Mouse (Mus musculus): ENCODE measurements around the gene Cebpg.

DNA sequence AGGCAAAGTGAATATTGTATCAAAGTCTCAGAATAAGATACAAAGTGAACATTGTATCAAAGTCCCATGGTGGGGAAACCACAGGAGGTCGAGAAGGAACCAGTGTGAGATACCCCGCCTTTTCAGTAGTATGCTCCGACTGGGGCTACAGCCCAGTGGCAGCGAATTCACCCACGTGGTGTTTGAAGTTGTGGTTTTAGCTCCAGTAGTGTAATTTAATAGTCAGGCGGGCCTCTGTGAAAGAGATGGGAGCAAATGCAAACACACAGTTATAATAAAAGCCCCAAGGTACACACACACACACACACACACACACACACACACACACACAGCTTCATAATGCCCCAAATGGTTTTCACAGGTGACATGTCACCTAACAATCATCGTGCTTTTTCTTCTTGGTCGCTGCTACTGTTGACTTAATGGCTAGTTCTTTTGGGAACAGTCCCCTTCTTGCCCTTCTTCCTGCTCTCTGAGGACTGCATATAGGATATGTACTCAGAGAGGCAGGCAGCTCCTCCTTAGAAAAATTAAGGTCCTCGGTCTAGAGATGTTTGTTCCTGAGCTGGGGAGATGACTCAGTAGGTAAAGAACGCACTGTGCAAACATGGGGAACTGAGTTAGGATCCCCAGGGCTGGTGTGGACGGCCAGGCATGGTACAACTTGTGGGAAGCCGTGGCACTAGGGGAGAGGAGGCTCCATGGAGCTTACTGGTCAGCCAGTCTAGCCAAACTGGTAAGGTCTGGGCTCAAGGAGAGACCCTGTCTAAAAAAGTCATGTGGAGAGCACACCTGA, 28.4 kb upstream of the Cebpg start:
- TF ChIP-seq POLR2A (IDR thresholded peaks at IDR 0.05; ENCODE audit: control insufficient read depth, low read depth, low read length) = no peak
- TF ChIP-seq CTCF (IDR thresholded peaks at IDR 0.05; ENCODE audit: control insufficient read depth, insufficient read depth, insufficient replicate concordance, low read depth, low read length) = no peak

Data from testis, adult 2 months (tissue).